Comparison of ENCODE assay signal across 18 mouse cellular contexts in the genomic region with DNA sequence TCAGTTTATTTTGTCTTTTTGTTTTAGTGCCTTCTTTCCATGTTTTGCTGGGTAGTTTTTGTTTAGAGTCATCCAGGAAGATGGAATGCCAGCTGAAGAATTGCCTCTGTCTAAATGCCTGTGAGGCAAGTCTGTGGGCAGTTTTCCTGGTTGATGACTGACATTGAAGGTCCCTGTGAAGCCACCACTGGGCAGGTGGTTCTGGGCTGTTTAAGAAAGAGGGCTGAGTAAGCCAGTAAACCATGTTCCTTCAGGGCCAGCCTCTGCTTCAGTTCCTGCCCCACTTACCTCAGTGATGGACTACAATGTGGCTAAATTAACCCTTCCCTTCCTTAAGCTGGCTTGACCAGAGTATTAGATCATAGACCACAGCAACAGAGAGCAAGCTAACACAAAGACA. TPM values are rescaled to one million over a fixed set of nuclear protein-coding genes. Genes with fewer than 3 reads are reported as not detected.
"Had no signal": no experiment of that assay in that cellular context is flagged by ENCODE, and none has a peak within 500 bp of the region (broad histone marks: within the 10 kb centered on the region; RNA-seq: fewer than 3 reads in every experiment).

No protein-coding gene starts in this region.

- H3K27me3 ChIP-seq: lung, embryonic 15.5 days; midbrain, embryonic 12.5 days; neural tube, embryonic 12.5 days had no signal

- ATAC-seq: liver, postnatal 0 days; midbrain, embryonic 16.5 days had no signal

- H3K9me3 ChIP-seq: lung, embryonic 15.5 days; midbrain, embryonic 10.5 days; midbrain, embryonic 12.5 days; neural tube, embryonic 12.5 days had no signal

- H3K4me2 ChIP-seq: lung, embryonic 15.5 days; midbrain, embryonic 12.5 days; neural tube, embryonic 12.5 days had no signal

- H3K4me1 ChIP-seq: lung, embryonic 15.5 days; midbrain, embryonic 10.5 days; midbrain, embryonic 12.5 days; neural tube, embryonic 12.5 days had no signal

- DNase-seq: liver, postnatal 0 days; lung, adult 2 months; lung, postnatal 10 days; lung, postnatal 4 days; midbrain, embryonic 14.5 days; right cerebral cortex, postnatal 25 days; right cerebral cortex, postnatal 4 days; spleen, adult 18-20 months; thymus, adult 18-20 months; thymus, postnatal 14 days; thymus, postnatal 36 days had no signal

- H3K4me3 ChIP-seq: lung, embryonic 15.5 days; midbrain, embryonic 10.5 days; midbrain, embryonic 12.5 days; neural tube, embryonic 12.5 days had no signal

- H3K9ac ChIP-seq: liver, postnatal 0 days; lung, embryonic 15.5 days; midbrain, embryonic 12.5 days; neural tube, embryonic 12.5 days had no signal

- H3K27ac ChIP-seq: lung, embryonic 15.5 days; midbrain, embryonic 10.5 days; midbrain, embryonic 12.5 days; neural tube, embryonic 12.5 days had no signal

- H3K36me3 ChIP-seq: lung, embryonic 15.5 days; midbrain, embryonic 10.5 days; midbrain, embryonic 12.5 days; neural tube, embryonic 12.5 days had no signal

RNA-seq across cellular contexts. Expression of a gene that starts 44.4 kb away (rescaled TPM):
- polyA plus RNA-seq: liver, postnatal 0 days; lung, adult 2 months; midbrain, embryonic 14.5 days; midbrain, embryonic 16.5 days; neural tube, embryonic 12.5 days; neural tube, embryonic 14.5 days; stomach, embryonic 14.5 days had no signal
